Mouse (Mus musculus): ENCODE data around the gene Apobec4.

DNA sequence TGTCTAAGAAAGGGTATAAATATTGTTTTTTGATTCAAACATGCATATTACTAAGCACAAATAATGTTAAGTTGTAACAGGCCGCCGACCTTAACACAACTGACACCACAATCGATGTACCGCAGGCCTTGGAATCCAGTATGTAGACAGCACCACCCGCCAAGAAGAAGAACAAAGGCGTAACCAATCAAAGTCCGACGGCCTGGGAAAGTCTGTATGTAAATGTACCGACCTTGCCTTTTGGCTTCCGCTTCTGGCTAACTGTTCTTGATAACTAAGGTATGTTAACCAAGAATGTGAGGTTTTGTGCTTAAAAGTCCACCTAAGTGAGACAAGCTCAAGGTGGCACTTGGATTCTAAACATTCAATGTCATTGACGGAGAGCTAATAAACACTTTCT lies 11.0 kb upstream of the Apobec4 start:
- TF ChIP-seq POLR2A (IDR thresholded peaks at IDR 0.05; ENCODE audit: borderline replicate concordance, control insufficient read depth, low read depth, low read length) (no peak), CTCF (IDR thresholded peaks at IDR 0.05; ENCODE audit: control insufficient read depth, insufficient read depth, low read length) (no peak)
